Mouse (Mus musculus) heart, postnatal 0 days (tissue): Measurements from ENCODE around the gene Nucb1.

Experiments
- CTCF ChIP-seq: IDR thresholded peaks from 2 replicates; pipeline ENCODE4 v1.5.1; 2016; ENCODE audit warnings: antibody characterized with exemption, control low read depth, low read depth
- EP300 ChIP-seq: IDR thresholded peaks from 2 replicates; pipeline ENCODE4 v1.6.1; 2016; ENCODE audit warnings: antibody characterized with exemption, low read depth

GRCm38 (mm10) chr7:45460860-45461314 lies 49.3 kb downstream of the Nucb1 start:
- TF ChIP-seq CTCF (no peak), EP300 (0 out of 2 replicates have a peak, but pooled peaks have one; percentile 46)
